Mouse (Mus musculus) stomach, embryonic 14.5 days (tissue): ENCODE results near the gene Gm42674. TPM values are rescaled to one million over a fixed set of nuclear protein-coding genes. Genes with fewer than 3 reads are reported as not detected.

Experiments
- ATAC-seq: fragments of 200-750 bp; cut with Nextera tagmentation; 2 replicates; pipeline ENCODE4 v1.8.0; 2017; ENCODE audit warnings: low read depth, moderate TSS enrichment; ENCODE audit not compliant: insufficient number of reproducible peaks, insufficient read depth, low FRiP score
- H3K27ac ChIP-seq: fragments of 300-500 bp; sonication (generic); 2 replicates; pipeline ENCODE4 v1.5.1; 2014; ENCODE audit warnings: mild to moderate bottlenecking, low read length, moderate library complexity, mixed read lengths
- H3K27me3 ChIP-seq: fragments of 300-500 bp; sonication (generic); 2 replicates; pipeline ENCODE4 v1.6.1; 2014; ENCODE audit warnings: low read length, control low read depth, mixed read lengths; ENCODE audit not compliant: control insufficient read depth, insufficient read depth
- H3K36me3 ChIP-seq: fragments of 300-500 bp; sonication (generic); 2 replicates; pipeline ENCODE4 v1.6.1; 2014; ENCODE audit warnings: mild to moderate bottlenecking, control low read depth, low read length, moderate library complexity, mixed read lengths; ENCODE audit not compliant: control insufficient read depth, insufficient read depth
- H3K4me1 ChIP-seq: fragments of 300-500 bp; sonication (generic); 2 replicates; pipeline ENCODE4 v1.6.1; 2014; ENCODE audit warnings: low read length, control low read depth, mixed read lengths; ENCODE audit not compliant: control insufficient read depth, insufficient read depth
- H3K4me2 ChIP-seq: fragments of 300-500 bp; sonication (generic); replicated peaks from 2 replicates; pipeline ENCODE4 v1.6.1; 2014; ENCODE audit warnings: low read depth, low read length, control low read depth
- H3K4me3 ChIP-seq: fragments of 300-500 bp; sonication (generic); 2 replicates; pipeline ENCODE4 v1.5.1; 2014; ENCODE audit warnings: low read depth, low read length, control low read depth
- H3K9ac ChIP-seq: fragments of 300-500 bp; sonication (generic); replicated peaks from 2 replicates; pipeline ENCODE4 v1.6.1; 2014; ENCODE audit warnings: low read depth, mild to moderate bottlenecking, control low read depth, low read length, moderate library complexity, mixed read lengths
- H3K9me3 ChIP-seq: fragments of 300-500 bp; sonication (generic); 2 replicates; pipeline ENCODE4 v1.6.1; 2016; ENCODE audit warnings: low read depth, low read length, control low read depth; ENCODE audit not compliant: control insufficient read depth
- WGBS: fragments of 180-500 bp; shearing (Covaris S2); extraction: QIAGEN DNeasy Blood & Tissue Kit; methylation state at CpG from one replicate; pipeline ENCODE4 v1.1.7; 2014; 5-methylcytosine and 5-hydroxymethylcytosine counted together
- polyA plus RNA-seq: library from polyadenylated mRNA; unstranded; fragments of >200 nt; fragmentation: Nextera tagmentation; extraction: Ambion mirVana; gene quantifications from 2 replicates; pipeline ENCODE4 v1.2.1, GENCODE M21; 2014

The Gm42674 gene
- polyA plus RNA-seq, 1 experiment from 2014 or later = not detected

GRCm38 (mm10) chr3:90611494-90611893, 9.8 kb downstream of the Gm42674 start:
- peaks cover 16% of the 10 kb centered on the region; the same call in 1 of the 2 replicates for H3K4me1 ChIP-seq
- 92% methylated on average over 3 of the region's 3 CpGs for WGBS
- no peaks in the 10 kb centered on the region for H3K27me3 ChIP-seq
- H3K4me2 ChIP-seq = no peak overlapping the region
- H3K9ac ChIP-seq = no peak overlapping the region
- no peaks in the 10 kb centered on the region for H3K9me3 ChIP-seq
- no peak for ATAC-seq
- no peaks in the 10 kb centered on the region for H3K36me3 ChIP-seq
- no peak overlapping the region for H3K27ac ChIP-seq
- no peak overlapping the region for H3K4me3 ChIP-seq

DNA sequence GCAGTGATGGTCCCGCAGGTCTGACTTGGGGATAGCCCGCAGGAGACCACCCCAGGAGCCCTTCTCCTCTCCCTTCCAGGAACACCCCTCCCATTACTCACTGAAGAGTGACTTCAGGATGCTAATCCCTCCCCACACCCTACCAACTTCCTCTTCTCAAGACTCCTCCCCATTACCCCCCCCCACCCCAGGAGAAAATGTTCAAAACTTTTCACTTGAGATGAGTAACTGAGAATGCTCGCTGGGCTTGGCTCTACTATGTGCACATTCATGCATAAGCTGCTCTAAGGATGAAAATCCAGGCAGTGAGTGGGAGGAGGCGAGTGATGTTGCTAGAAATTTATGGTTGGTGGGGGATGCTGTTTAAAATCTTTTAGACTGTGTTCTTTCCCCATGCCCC, 10.4 kb downstream of the Gm42674 start:
- Histone ChIP-seq H3K4me3 (no peak overlapping the region), H3K4me1 (peaks cover 16% of the 10 kb centered on the region; the same call in 1 of the 2 replicates), H3K9ac (no peak overlapping the region), H3K4me2 (no peak overlapping the region), H3K27me3 (no peaks in the 10 kb centered on the region), H3K27ac (no peak overlapping the region), H3K9me3 (no peaks in the 10 kb centered on the region), H3K36me3 (no peaks in the 10 kb centered on the region)
- ATAC-seq = no peak
- 59% methylated on average over 4 of the region's 4 CpGs for WGBS

- Histone ChIP-seq H3K4me2 (peak within 1 kb of the TSS; percentile 69), H3K27me3 (no peaks in the 10 kb centered on the region), H3K36me3 (no peaks in the 10 kb centered on the region), H3K4me3 (peak within 1 kb of the TSS; percentile 35), H3K4me1 (peaks cover 16% of the 10 kb centered on the region; the same call in 1 of the 2 replicates), H3K9me3 (no peaks in the 10 kb centered on the region; the same call in 1 of the 2 replicates), H3K9ac (0 out of 2 replicates have a peak within 1 kb of the TSS, but pooled peaks have one; percentile 25), H3K27ac (peak within 1 kb of the TSS; percentile 21; the same call in 1 of the 2 replicates)
- WGBS = 1% methylated on average over 23 of the region's 23 CpGs
- peak; percentile 70 for ATAC-seq
These were observed 11.1 kb downstream of the Gm42674 start, which contains the start of gene S100a6 for GRCm38 (mm10) chr3:90612728-90613291. S100a6 (plus strand) TSS chr3:90612882.

GRCm38 (mm10) chr3:90613461-90614147, 11.9 kb downstream of the Gm42674 start:
- 0 out of 2 replicates have a peak overlapping the region, but pooled peaks have one; percentile 80 for H3K27ac ChIP-seq
- H3K36me3 ChIP-seq = no peaks in the 10 kb centered on the region
- H3K4me1 ChIP-seq = peaks cover 16% of the 10 kb centered on the region; the same call in 1 of the 2 replicates
- no peaks in the 10 kb centered on the region; the same call in 1 of the 2 replicates for H3K9me3 ChIP-seq
- WGBS = 64% methylated on average over 7 of the region's 7 CpGs
- peak overlapping the region; percentile 69 for H3K4me2 ChIP-seq
- ATAC-seq = no peak
- peak overlapping the region; percentile 35 for H3K4me3 ChIP-seq
- H3K9ac ChIP-seq = 0 out of 2 replicates have a peak overlapping the region, but pooled peaks have one; percentile 25
- H3K27me3 ChIP-seq = no peaks in the 10 kb centered on the region

- peak overlapping the region; percentile 35; the same call in 1 of the 2 replicates for H3K4me3 ChIP-seq
- no peak for ATAC-seq
- no peaks in the 10 kb centered on the region for H3K36me3 ChIP-seq
- 84% methylated on average over 6 of the region's 6 CpGs for WGBS
- no peak overlapping the region for H3K9ac ChIP-seq
- peak overlapping the region; percentile 80 for H3K27ac ChIP-seq
- peak overlapping the region; percentile 69 for H3K4me2 ChIP-seq
- H3K9me3 ChIP-seq = no peaks in the 10 kb centered on the region; the same call in 1 of the 2 replicates
- H3K4me1 ChIP-seq = peaks cover 16% of the 10 kb centered on the region; the same call in 1 of the 2 replicates
- no peaks in the 10 kb centered on the region for H3K27me3 ChIP-seq
These were observed 12.4 kb downstream of the Gm42674 start for GRCm38 (mm10) chr3:90614148-90614530.

DNA sequence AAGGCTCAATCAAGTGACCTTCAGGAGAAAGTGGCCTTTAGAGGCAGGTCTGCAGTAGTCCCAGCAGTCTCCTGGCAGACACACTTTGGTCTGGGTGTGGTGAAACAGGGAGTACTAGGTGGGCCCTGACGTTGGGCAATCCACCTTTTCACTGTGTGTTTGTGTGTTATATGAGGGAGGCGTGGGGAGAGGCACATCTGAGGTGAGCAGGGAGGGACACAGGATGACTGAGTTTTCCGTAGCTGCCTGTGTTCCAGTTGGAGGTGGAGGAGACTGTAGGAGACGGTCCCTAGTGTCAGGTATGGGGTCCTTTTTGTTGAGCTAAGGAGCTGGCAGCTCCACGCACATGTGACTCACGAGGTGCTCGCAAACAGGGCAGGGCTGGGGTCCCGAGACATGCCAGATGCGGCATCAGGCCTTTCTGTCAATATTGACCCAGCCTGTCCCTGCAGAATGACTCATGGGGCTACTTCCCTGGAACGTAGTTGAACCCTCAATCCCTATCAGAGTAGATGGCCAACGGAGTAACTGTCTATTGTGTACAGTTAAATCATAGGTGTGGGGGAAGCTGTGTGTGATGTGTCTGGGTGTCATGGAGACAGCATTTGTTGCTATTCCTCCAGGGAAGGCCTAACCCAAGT, 13.0 kb downstream of the Gm42674 start:
- no peaks in the 10 kb centered on the region for H3K27me3 ChIP-seq
- WGBS = 60% methylated on average over 11 of the region's 11 CpGs
- H3K27ac ChIP-seq = peak overlapping the region; percentile 80
- H3K9me3 ChIP-seq = no peaks in the 10 kb centered on the region; the same call in 1 of the 2 replicates
- H3K36me3 ChIP-seq = no peaks in the 10 kb centered on the region
- H3K4me1 ChIP-seq = peaks cover 16% of the 10 kb centered on the region; the same call in 1 of the 2 replicates
- peak overlapping the region; percentile 69 for H3K4me2 ChIP-seq
- peak; percentile 68 for ATAC-seq
- H3K9ac ChIP-seq = no peak overlapping the region
- H3K4me3 ChIP-seq = no peak overlapping the region

- no peak overlapping the region for H3K9ac ChIP-seq
- peak; percentile 78 for ATAC-seq
- H3K4me1 ChIP-seq = peaks cover 16% of the 10 kb centered on the region; the same call in 1 of the 2 replicates
- H3K4me2 ChIP-seq = peak overlapping the region; percentile 69
- H3K9me3 ChIP-seq = no peaks in the 10 kb centered on the region; the same call in 1 of the 2 replicates
- peak overlapping the region; percentile 80 for H3K27ac ChIP-seq
- no peaks in the 10 kb centered on the region for H3K36me3 ChIP-seq
- no peak overlapping the region for H3K4me3 ChIP-seq
- 8% methylated on average over 7 of the region's 7 CpGs for WGBS
- H3K27me3 ChIP-seq = no peaks in the 10 kb centered on the region
These were observed 13.7 kb downstream of the Gm42674 start for GRCm38 (mm10) chr3:90615415-90615814.

DNA sequence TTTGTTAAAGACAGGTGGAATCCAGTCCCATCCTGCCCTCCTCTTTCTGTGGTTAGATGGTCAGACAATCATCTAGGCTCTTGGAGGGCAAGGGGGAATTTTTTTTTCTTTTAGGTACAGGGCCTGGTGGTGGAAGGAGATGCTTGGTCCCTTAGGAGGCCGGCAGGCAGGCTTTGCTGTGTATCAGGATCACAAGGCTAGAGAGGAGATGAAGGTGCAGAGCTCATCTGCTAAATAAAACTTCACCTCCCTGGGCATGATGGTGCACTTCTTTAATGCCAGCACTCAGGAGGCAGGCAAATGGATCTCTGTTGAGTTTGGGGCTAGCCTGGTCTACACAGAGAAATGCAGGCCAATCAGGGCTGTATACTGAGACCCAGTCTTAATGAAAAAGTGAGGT, 14.2 kb downstream of the Gm42674 start:
- H3K27ac ChIP-seq = no peak overlapping the region
- no peak overlapping the region for H3K4me3 ChIP-seq

More for the DNA sequence above, 14.2 kb downstream of the Gm42674 start:
- H3K9me3 ChIP-seq = no peaks in the 10 kb centered on the region; the same call in 1 of the 2 replicates
- no peaks in the 10 kb centered on the region for H3K27me3 ChIP-seq
- WGBS = 54% methylated on average over 1 of the region's 1 CpGs
- no peaks in the 10 kb centered on the region for H3K36me3 ChIP-seq
- no peak for ATAC-seq
- H3K4me1 ChIP-seq = peaks cover 16% of the 10 kb centered on the region; the same call in 1 of the 2 replicates
- H3K4me2 ChIP-seq = no peak overlapping the region
- H3K9ac ChIP-seq = no peak overlapping the region
